Mouse (Mus musculus): ENCODE data around the gene Lrrc45.

Gene Lrrc45

GRCm38 (mm10) chr11:120767023-120767422 lies 53.3 kb downstream of the Lrrc45 start:
- DNase-seq (ENCODE audit: low read depth): peak; percentile 20

GRCm38 (mm10) chr11:120768206-120768605 lies 54.5 kb downstream of the Lrrc45 start:
- DNase-seq (ENCODE audit: low read depth): peak; percentile 20
